ENCODE assay signal across 13 mouse cellular contexts in the genomic region with DNA sequence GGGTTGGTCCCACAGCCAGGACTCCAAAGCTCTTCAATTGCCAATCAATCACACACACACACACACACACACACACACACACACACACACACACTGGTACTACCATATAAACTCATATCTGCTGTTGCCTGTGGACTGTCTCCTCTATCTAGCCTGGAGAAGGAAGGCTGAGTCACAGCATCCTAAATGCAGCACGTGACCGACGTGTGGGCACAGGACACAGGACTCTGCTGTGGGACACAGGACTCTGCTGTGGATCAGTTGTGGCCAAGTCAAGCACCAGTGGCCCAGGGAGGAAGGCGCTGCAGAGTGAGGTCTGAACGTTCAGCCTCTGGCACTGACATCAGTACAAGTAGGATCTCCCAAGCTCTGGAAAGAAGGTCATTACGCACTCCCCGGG.
"Had no signal": no experiment of that assay in that cellular context is flagged by ENCODE, and none has a peak within 500 bp of the region (broad histone marks: within the 10 kb centered on the region; RNA-seq: fewer than 3 reads in every experiment).

No protein-coding gene starts in this region.

- H3K36me3 ChIP-seq: midbrain, embryonic 10.5 days; midbrain, embryonic 13.5 days; midbrain, embryonic 15.5 days; neural tube, embryonic 12.5 days; stomach, embryonic 15.5 days had no signal

- ATAC-seq: midbrain, embryonic 13.5 days; midbrain, embryonic 15.5 days had no signal

- H3K9me3 ChIP-seq: midbrain, embryonic 10.5 days; midbrain, embryonic 13.5 days; midbrain, embryonic 15.5 days; neural tube, embryonic 12.5 days; stomach, embryonic 15.5 days had no signal

- H3K4me3 ChIP-seq: midbrain, embryonic 10.5 days; midbrain, embryonic 13.5 days; midbrain, embryonic 15.5 days; neural tube, embryonic 12.5 days; stomach, embryonic 15.5 days had no signal

- H3K4me2 ChIP-seq: lung, embryonic 14.5 days; midbrain, embryonic 13.5 days; midbrain, embryonic 15.5 days; neural tube, embryonic 12.5 days; stomach, embryonic 15.5 days had no signal

- DNase-seq: lung, adult 18-20 months; lung, embryonic 14.5 days; lung, postnatal 10 days; lung, postnatal 4 days; right cerebral cortex, postnatal 14 days; thymus, adult 2 months; thymus, postnatal 25 days; thymus, postnatal 4 days had no signal

- H3K4me1 ChIP-seq: midbrain, embryonic 13.5 days; midbrain, embryonic 15.5 days had no signal

- H3K27me3 ChIP-seq: midbrain, embryonic 15.5 days had no signal
